Mouse (Mus musculus) liver, embryonic 16.5 days (tissue): ENCODE results near the gene Kctd10. TPM values are rescaled to one million over a fixed set of nuclear protein-coding genes. Genes with fewer than 3 reads are reported as not detected.

Experiments
- ATAC-seq: fragments of 200-750 bp; cut with Nextera tagmentation; 2 replicates; pipeline ENCODE4 v1.8.0; 2017; ENCODE audit warnings: low read depth, mild to moderate bottlenecking, moderate number of reproducible peaks, moderate library complexity
- H3K27ac ChIP-seq: fragments of 300-500 bp; sonication (generic); 2 replicates; pipeline ENCODE4 v1.5.1; 2014; ENCODE audit warnings: mild to moderate bottlenecking, low read length
- H3K27me3 ChIP-seq: fragments of 300-500 bp; sonication (generic); 2 replicates; pipeline ENCODE4 v1.6.1; 2014; ENCODE audit warnings: low read depth, low read length, mixed read lengths; ENCODE audit not compliant: control insufficient read depth, insufficient read depth
- H3K36me3 ChIP-seq: fragments of 300-500 bp; sonication (generic); 2 replicates; pipeline ENCODE4 v1.6.1; 2014; ENCODE audit warnings: mild to moderate bottlenecking; ENCODE audit not compliant: control insufficient read depth, insufficient read depth
- H3K4me1 ChIP-seq: fragments of 300-500 bp; sonication (generic); 2 replicates; pipeline ENCODE4 v1.6.1; 2014; ENCODE audit warnings: low read depth, low read length, mixed read lengths; ENCODE audit not compliant: control insufficient read depth
- H3K4me2 ChIP-seq: fragments of 300-500 bp; sonication (generic); 2 replicates; pipeline ENCODE4 v1.6.1; 2014; ENCODE audit warnings: low read depth, low read length, mixed read lengths
- H3K4me3 ChIP-seq: fragments of 300-500 bp; sonication (generic); 2 replicates; pipeline ENCODE4 v1.5.1; 2014; ENCODE audit warnings: low read depth, mild to moderate bottlenecking, low read length
- H3K9ac ChIP-seq: fragments of 300-500 bp; sonication (generic); 2 replicates; pipeline ENCODE4 v1.6.1; 2014; ENCODE audit warnings: low read depth, low read length
- H3K9me3 ChIP-seq: fragments of 300-500 bp; sonication (generic); replicated peaks from 2 replicates; pipeline ENCODE4 v1.6.1; 2016; ENCODE audit warnings: low read length; ENCODE audit not compliant: control insufficient read depth
- WGBS: fragments of 180-500 bp; shearing (Covaris S2); extraction: QIAGEN DNeasy Blood & Tissue Kit; methylation state at CpG from one replicate; pipeline ENCODE4 v1.1.7; 2014; ENCODE audit not compliant: insufficient replicate concordance; 5-methylcytosine and 5-hydroxymethylcytosine counted together
- polyA plus RNA-seq: library from polyadenylated mRNA; unstranded; fragments of >200 nt; fragmentation: Nextera tagmentation; extraction: Ambion mirVana; gene quantifications from 2 replicates; pipeline ENCODE4 v1.2.1, GENCODE M21; 2015

Gene Kctd10
- polyA plus RNA-seq, 1 experiment from 2014 or later: 22.8 TPM

DNA sequence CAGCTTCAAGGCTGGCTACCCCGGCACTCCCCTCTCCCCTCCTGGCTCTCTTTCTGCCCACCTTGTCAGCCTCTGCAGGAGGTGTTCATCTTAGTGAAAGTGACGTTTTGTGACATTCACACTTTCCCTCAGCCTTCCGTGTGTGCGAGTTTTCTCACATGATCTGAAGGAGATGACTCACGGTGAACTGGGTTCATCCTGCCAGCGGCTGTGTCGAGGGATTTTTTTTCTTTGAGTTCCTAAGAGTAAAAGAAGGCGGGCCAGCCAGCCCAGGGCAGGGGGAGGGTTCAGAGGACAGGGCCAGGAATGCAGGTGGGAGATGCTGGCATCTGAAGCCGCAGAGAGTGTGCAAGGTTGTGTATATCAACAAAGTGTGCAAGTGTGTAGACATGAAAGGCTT, 12.9 kb upstream of the Kctd10 start:
- Histone ChIP-seq H3K4me2 (no peak overlapping the region), H3K27me3 (no peaks in the 10 kb centered on the region), H3K36me3 (peaks cover 39% of the 10 kb centered on the region), H3K9me3 (no peaks in the 10 kb centered on the region), H3K4me1 (no peaks in the 10 kb centered on the region), H3K27ac (no peak overlapping the region), H3K9ac (no peak overlapping the region), H3K4me3 (no peak overlapping the region)
- WGBS: 78% methylated on average over 9 of the region's 9 CpGs
- no peak for ATAC-seq

DNA sequence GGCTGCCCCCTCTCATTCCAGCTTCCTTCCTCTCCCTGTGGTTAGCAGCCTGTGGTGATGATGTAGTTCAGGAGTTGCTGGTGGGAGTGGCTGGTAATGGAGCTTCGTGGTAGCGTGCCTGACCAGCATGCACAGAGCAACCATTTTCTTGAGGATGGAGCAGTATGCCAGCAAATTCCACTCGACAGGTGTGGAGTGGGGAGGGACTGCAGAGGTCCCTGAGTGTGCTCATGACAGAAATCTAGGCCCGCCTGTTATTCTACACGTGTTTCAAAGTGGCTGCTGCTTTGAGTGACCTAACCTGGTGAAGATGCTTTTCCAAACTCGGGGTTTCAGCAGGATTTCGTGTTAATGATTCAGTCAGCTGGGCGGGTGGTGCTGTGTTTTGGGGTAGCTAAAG, 4.1 kb upstream of the Kctd10 start:
- H3K9ac ChIP-seq: no peak overlapping the region
- no peaks in the 10 kb centered on the region for H3K9me3 ChIP-seq
- H3K27ac ChIP-seq: no peak overlapping the region
- peaks cover 16% of the 10 kb centered on the region for H3K4me1 ChIP-seq
- no peak for ATAC-seq
- WGBS: 81% methylated on average over 8 of the region's 8 CpGs
- H3K27me3 ChIP-seq: no peaks in the 10 kb centered on the region
- H3K36me3 ChIP-seq: peaks cover 45% of the 10 kb centered on the region
- no peak overlapping the region for H3K4me3 ChIP-seq
- H3K4me2 ChIP-seq: no peak overlapping the region

DNA sequence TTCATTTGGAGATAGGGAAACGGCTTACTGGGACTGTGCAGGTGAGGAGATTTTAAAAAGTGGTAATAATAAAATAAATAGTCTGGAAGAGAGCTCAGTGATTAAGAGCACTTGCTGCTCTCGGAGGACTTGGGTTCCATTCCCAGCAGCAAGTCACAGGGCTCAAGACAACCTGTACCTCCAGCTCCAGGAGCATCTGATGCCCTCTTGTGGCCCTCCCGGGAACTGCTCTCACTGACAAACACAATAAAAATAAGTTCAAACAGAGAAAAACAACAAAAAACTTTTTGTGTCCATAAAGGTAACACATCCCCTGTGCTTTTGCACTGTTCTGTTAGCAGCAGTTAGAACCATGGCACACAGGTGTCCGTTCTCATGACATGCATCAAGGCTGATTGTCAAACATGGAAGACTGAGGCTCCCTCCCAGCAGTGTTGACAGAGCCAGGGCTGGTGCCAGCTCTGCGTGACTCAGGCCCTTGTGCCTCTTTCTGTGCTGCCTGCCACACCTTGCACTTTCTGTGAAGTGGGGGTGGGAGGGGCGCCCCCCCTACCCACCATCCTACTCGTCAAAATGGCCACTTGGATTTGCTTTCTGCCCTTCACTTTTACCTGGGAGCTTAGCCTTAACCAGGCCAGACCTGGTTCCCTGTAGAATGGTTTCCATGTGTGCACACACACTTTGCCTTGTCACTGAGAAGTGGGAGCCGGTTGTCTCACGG, 3.0 kb upstream of the Kctd10 start:
- 62% methylated on average over 9 of the region's 9 CpGs for WGBS
- Histone ChIP-seq H3K4me3 (no peak overlapping the region), H3K27me3 (no peaks in the 10 kb centered on the region), H3K27ac (no peak overlapping the region), H3K36me3 (peaks cover 35% of the 10 kb centered on the region), H3K4me2 (no peak overlapping the region), H3K4me1 (peaks cover 27% of the 10 kb centered on the region), H3K9ac (no peak overlapping the region), H3K9me3 (no peaks in the 10 kb centered on the region)
- no peak for ATAC-seq

DNA sequence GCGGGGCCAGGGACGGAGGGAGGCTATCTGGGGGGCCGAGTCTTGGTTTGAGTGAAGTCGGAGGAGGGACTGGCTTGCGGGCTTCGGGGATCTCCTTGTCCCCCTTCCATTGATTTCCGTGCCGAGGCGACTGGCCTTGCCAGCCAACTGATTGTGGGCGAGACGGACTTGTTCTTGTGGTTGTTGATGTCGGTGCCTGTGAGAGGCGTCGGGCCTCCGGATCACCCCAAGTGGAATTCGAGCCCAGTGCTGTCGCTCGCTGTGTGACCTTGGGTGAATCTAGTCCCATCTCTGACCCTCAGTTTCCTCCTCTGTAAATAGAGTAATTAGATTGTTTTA, 674 bp upstream of the Kctd10 start:
- Histone ChIP-seq H3K36me3 (peaks cover 13% of the 10 kb centered on the region), H3K4me2 (peak overlapping the region; percentile 97), H3K27ac (peak overlapping the region; percentile 92), H3K9ac (peak overlapping the region; percentile 88), H3K4me3 (peak overlapping the region; percentile 80), H3K4me1 (peaks cover 40% of the 10 kb centered on the region), H3K27me3 (no peaks in the 10 kb centered on the region), H3K9me3 (no peaks in the 10 kb centered on the region)
- under 1% methylated on average over 18 of the region's 18 CpGs for WGBS
- ATAC-seq: peak; percentile 2

DNA sequence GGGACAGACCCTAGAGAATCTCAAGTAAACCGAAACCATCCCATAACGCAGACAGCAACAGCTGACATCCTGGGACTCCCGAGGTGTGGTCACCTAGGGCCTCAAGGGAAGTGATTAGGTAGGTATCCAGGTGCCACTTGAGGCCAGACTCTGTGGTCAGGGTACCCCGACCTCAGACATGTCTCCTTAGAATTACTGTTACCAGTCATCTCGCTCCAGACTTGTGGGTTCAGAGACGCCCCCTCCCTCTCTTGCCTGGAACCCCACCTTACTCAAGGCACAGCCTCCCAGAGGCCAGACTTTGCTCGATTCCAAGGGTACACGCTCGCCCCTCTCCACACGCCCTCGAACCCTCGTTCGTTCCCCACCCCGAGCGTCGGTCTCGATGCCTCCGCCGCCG, 545 bp downstream of the Kctd10 start:
- H3K4me3 ChIP-seq: peak overlapping the region; percentile 80
- H3K4me1 ChIP-seq: peaks cover 52% of the 10 kb centered on the region
- no peaks in the 10 kb centered on the region for H3K9me3 ChIP-seq
- WGBS: under 1% methylated on average over 20 of the region's 20 CpGs
- peaks cover 4% of the 10 kb centered on the region for H3K36me3 ChIP-seq
- H3K4me2 ChIP-seq: peak overlapping the region; percentile 97
- peak overlapping the region; percentile 92 for H3K27ac ChIP-seq
- ATAC-seq: 0 out of 2 replicates have a peak, but pooled peaks have one; percentile 0
- no peaks in the 10 kb centered on the region for H3K27me3 ChIP-seq
- H3K9ac ChIP-seq: peak overlapping the region; percentile 88

DNA sequence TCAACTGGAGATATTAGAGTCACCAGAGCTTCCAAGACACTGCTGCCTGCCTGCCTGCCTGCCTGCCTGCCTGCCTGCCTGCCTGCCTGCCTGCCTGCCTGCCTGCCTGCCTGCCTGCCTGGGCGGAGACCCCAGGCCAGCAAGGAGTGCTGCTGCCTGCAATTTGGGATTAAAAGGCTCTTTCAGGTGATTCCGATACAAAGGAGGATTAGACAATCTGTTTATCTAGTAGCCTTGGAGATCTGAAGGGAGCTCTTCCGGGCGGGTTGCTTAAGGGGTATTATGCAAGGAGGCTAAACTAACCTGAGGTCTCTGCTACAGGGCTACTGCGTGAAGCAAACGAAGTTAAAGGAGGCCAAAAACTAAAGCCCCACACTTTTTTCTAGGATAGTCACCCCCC, 1.4 kb downstream of the Kctd10 start:
- no peaks in the 10 kb centered on the region for H3K27me3 ChIP-seq
- H3K4me3 ChIP-seq: peak overlapping the region; percentile 80
- peaks cover 60% of the 10 kb centered on the region for H3K4me1 ChIP-seq
- peak overlapping the region; percentile 21; the same call in 1 of the 2 replicates for H3K9ac ChIP-seq
- H3K9me3 ChIP-seq: no peaks in the 10 kb centered on the region
- WGBS: 12% methylated on average over 6 of the region's 6 CpGs
- no peaks in the 10 kb centered on the region for H3K36me3 ChIP-seq
- peak overlapping the region; percentile 97 for H3K4me2 ChIP-seq
- no peak for ATAC-seq
- H3K27ac ChIP-seq: peak overlapping the region; percentile 92

- Histone ChIP-seq H3K27me3 (no peaks in the 10 kb centered on the region), H3K4me2 (peak overlapping the region; percentile 97), H3K36me3 (peaks cover 3% of the 10 kb centered on the region; the same call in 1 of the 2 replicates), H3K4me1 (peaks cover 66% of the 10 kb centered on the region), H3K27ac (peak overlapping the region; percentile 92), H3K4me3 (peak overlapping the region; percentile 80), H3K9ac (peak overlapping the region; percentile 21; the same call in 1 of the 2 replicates), H3K9me3 (no peaks in the 10 kb centered on the region)
- no peak for ATAC-seq
- 23% methylated on average over 10 of the region's 10 CpGs for WGBS
Measured at GRCm38 (mm10) chr5:114378177-114378920, 2.0 kb downstream of the Kctd10 start.

DNA sequence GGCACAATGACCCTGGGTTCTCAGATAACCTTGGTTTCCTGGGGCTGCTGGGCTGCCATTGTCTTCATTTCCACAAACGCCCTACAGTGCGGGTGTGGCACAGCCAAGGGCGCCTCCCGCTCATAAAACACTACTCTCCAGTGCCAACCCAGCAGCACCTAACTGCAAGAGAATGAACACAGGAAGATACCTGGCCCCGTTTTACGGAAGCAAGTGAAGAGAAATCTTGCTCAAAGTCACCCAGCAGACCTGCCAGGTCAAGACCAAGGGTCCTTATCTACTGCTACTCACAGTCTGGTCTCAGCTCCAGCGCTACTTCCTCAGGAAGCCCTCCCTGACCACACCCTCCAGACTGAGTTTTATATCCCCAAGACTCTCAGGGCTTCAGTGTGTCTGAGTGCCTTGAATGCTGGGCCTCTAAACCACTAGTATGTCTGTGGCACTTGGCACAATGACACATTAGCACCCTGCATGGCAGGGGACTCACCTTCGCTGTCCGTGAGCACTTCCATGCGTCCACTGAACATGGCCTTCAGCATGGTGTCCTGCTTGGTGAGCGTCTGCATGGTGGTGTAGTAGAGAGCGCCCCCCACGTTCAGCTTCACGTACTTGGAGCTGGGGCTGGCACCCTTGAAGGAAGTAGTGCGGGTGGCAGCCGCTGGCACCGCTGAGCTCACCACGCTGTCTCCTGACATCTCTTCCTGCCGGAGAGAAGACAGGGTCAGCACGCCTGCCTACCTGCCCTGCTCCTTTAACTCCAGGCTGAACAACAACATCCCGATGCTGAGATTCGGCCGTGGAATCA, 5.7 kb downstream of the Kctd10 start:
- H3K4me2 ChIP-seq: peak overlapping the region; percentile 32; the same call in 1 of the 2 replicates
- H3K9me3 ChIP-seq: no peaks in the 10 kb centered on the region
- WGBS: 17% methylated on average over 23 of the region's 23 CpGs
- peaks cover 80% of the 10 kb centered on the region for H3K4me1 ChIP-seq
- peaks cover 7% of the 10 kb centered on the region; the same call in 1 of the 2 replicates for H3K36me3 ChIP-seq
- H3K4me3 ChIP-seq: no peak overlapping the region
- ATAC-seq: peak; percentile 37; the same call in 1 of the 2 replicates
- peak overlapping the region; percentile 43; the same call in 1 of the 2 replicates for H3K27ac ChIP-seq
- no peak overlapping the region for H3K9ac ChIP-seq
- H3K27me3 ChIP-seq: no peaks in the 10 kb centered on the region
